Mouse (Mus musculus): ENCODE data around the gene Ift46.

The Ift46 gene

GRCm38 (mm10) chr9:44767101-44768028 lies at the start of gene Ift46, which contains the start of gene Arcn1:
Gene Ift46 (plus strand): TSS chr9:44767908.
Gene Arcn1 (minus strand): TSS chr9:44767845.
- peak; percentile 65 to 80 for DNase-seq (ENCODE audit: low spot score in 2 of 2)

DNA sequence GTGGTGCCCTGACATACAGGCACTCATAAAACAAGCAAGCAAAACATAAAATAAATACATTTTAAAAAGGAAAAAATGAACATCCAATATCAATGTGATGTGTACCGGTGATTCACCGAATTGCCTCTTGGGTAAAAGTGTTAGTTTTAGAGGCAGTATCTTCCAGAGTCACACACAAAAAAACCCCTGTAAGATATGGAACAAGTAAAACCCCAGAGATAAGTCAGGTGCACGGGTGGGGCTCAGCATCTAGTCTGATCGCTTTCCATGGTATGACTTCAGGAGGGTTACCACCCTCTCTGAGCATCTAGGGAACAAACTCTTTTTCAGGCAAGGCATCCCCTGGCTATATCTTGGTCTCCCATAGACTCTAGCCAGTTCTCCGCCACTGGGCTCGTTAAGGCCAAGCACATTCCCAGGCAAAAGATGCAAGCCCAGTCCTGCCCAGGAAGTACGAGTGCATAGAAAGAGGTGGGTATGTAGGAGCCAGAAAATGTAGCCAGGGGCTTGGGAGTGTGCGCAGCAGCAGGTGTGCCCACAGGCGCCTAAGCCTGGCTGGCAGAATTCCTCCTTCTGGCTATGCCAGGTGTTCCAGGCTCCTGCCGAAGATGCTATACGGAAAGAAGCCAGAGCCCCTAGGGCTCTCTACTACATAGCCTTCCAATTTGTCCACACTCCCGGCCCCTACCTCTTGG lies 48.6 kb upstream of the Ift46 start:
- DNase-seq (ENCODE audit: low spot score in 2 of 2) = no peak

- DNase-seq (ENCODE audit: low spot score in 2 of 2) = no peak
Measured at GRCm38 (mm10) chr9:44719632-44720357, 47.9 kb upstream of the Ift46 start.

DNA sequence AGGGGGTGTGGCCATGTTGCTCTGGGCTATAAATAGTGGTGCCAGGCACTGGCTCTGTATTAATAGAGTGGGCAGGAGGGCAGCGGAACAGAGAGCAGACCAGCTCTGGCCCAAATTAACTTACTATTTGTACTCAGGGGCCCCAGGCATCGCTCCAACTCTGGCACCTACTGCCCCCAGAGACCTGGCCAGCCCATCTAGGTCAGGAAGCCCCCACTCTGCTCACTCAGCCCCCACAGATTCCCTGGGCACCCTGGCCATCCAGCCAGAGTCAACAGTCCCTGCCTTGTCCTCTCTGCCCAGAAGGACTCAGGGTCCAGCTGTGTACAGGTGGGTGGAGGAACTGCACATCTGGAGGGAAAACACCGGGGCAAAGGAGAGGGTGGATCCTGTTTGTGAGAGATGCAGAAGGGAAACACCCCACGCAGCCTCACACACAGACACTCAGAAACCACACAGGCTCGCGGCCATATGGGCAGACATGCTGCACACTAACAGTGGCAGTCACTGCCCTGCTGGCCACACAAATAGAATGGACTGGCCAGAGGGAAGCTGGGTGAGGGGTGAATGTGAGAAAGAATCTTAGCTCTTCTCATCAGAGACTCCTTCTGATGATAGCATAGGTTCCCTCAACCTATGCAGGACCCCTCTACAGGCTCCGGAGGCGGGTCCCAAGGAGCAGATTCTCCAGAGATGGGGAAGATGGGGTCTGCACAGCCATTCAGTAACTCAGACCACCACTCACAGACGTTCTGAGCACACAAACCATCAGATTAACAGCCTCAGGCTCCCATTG lies 47.2 kb upstream of the Ift46 start:
- DNase-seq (ENCODE audit: low spot score in 2 of 2) = peak in 1 of 2 experiments; percentile 43

- DNase-seq (ENCODE audit: low spot score in 2 of 2) = peak; percentile 83 to 84
Measured at GRCm38 (mm10) chr9:44721154-44721876, 46.4 kb upstream of the Ift46 start.

GRCm38 (mm10) chr9:44721877-44722186 lies 45.9 kb upstream of the Ift46 start:
- DNase-seq (ENCODE audit: low spot score in 2 of 2) = no peak

DNA sequence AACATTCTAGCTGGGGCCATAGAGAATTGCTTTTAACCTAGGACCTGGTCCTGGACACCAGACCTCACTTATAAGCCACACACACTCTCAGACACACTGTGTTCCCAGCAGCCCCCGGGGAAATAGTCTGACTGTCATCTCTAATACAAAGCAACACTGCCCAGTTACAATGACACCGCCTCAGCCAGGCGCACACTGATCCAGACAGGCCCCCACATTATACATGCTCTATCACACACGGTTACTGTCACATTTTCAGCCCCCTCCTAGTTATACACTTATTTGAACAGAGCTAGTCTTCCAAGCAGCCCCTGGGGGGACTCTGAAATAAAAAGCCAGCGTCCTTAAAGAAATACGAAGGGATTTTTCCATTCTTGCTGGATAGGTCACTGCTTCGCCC lies 45.1 kb upstream of the Ift46 start:
- no peak for DNase-seq (ENCODE audit: low spot score in 2 of 2)

DNA sequence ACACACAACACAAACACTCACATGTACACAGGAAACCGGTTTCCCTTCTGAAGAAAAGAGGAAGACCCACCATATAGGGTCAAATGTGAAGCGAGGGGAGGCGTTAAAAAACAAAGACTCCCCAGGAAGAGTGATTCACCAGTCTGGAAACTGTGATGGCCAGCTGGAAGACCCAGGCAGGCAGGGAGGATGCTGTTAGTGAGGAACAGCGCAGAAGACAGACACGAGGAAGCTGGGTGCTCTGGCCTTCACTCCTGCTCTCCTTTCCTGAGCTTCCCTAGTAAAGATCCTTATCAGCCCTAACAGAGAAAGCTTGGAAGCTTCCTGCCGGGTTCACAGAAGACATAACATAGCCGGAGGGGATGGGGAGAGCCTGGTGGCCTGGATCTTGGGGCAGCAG lies 44.7 kb upstream of the Ift46 start:
- no peak for DNase-seq (ENCODE audit: low spot score in 2 of 2)

- no peak for DNase-seq (ENCODE audit: low spot score in 2 of 2)
Measured at GRCm38 (mm10) chr9:44723521-44724041, 44.1 kb upstream of the Ift46 start.

GRCm38 (mm10) chr9:44724223-44724622 lies 43.5 kb upstream of the Ift46 start:
- DNase-seq (ENCODE audit: low spot score in 2 of 2) = peak in 1 of 2 experiments; percentile 74

DNA sequence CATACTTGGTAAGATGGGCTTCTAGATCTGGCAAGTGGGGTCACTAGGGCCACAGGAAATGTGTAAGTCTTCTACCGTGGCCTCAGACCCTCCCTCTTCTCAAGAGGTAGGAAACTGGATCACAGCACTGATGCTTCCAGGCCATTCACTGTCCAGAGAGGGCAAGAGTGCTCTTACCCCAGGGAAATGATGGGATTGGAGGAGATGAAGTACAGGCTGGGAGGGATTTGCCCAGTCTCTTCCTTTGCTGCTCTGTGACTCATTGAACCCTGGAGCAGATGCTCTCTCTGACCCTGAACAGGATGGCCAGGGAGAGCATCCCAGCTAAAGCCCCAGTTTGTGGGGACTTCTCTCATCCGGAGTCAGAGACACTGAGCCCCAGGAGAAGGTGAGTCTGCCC lies 43.0 kb upstream of the Ift46 start:
- no peak for DNase-seq (ENCODE audit: low spot score in 2 of 2)

DNA sequence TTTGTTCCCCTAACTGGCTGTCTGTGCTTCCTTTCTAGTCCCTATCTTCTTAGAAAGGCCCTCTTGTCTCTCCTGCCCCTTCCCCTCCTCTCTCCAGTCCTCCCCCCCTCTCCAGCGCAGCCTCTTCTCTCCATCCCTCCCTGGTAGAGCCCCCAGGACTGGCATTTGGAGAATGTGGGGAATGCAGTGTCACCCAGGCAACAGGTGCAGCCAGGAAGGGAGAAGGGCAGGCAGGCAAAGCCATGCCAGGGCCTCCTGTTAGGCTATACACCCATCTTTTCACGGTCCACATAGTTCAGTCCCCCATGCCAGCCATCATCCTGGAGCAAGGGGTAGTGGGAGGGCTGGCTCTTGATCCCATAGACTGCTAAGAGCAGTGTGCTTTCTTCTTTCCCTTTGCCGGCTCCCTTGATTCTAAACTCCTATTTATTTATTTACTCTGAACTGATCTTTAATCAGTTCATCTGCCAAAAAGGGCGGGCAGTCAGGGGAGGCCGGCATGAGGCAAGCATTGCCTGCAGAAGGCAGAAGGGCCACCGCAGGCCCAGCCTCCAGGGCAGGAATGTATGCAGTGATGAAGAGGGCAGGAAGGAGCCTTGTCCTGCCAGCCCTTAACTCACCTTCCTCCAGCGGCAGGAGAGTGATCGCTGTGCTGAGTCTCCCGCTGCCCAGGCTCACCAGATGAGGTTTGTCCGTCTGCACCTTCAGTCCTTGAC lies 41.1 kb upstream of the Ift46 start:
- no peak for DNase-seq (ENCODE audit: low spot score in 2 of 2)

DNA sequence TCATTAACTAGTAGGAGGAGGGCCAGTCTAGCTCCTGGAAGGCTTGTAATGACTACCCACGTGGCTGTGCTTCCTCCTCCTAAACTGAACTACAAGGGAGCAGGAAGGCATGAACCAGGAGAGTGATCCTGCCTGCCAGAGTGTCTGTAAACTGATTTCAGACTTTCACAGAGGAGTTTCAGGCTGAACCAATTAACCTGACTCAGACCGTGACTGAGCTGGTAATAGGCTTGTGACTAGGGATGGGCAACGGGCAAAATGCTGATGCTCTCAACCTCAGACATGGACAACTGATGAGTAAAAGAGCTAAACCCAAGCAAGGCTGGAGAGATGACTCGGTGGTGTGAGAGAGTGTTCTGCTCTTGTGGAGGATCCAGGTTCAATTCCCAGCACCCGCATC lies 40.3 kb upstream of the Ift46 start:
- no peak for DNase-seq (ENCODE audit: low spot score in 2 of 2)

GRCm38 (mm10) chr9:44732130-44732549 lies 35.6 kb upstream of the Ift46 start:
- DNase-seq (ENCODE audit: low spot score in 2 of 2) = no peak

- DNase-seq (ENCODE audit: low spot score in 2 of 2) = no peak
Measured at GRCm38 (mm10) chr9:44732921-44733530, 34.7 kb upstream of the Ift46 start.

GRCm38 (mm10) chr9:44733671-44734523 lies 33.8 kb upstream of the Ift46 start:
- DNase-seq (ENCODE audit: low spot score in 2 of 2) = peak in 1 of 2 experiments; percentile 64

GRCm38 (mm10) chr9:44734524-44735494 lies 32.9 kb upstream of the Ift46 start, which contains the start of gene Phldb1:
Gene Phldb1 (minus strand): TSS chr9:44735198.
- DNase-seq (ENCODE audit: low spot score in 2 of 2) = peak; percentile 64 to 69

All from frontal cortex, postnatal 10 days (tissue).